Mouse (Mus musculus) adrenal gland, postnatal 10 days (tissue): Measurements from ENCODE around the gene Itgal. TPM values are rescaled to one million over a fixed set of nuclear protein-coding genes. Genes with fewer than 3 reads are reported as not detected.
"Not testable (repeated sequence)": the region's sequence is repeated elsewhere in the genome, so short reads cannot be mapped to it uniquely, and the experiment has no call there.

Source experiments
- DNase-seq: peaks from one replicate; pipeline ENCODE4 v3.0.0; 2021; ENCODE audit warnings: mixed read lengths
- total RNA-seq, 2 experiments: library from RNA; stranded (reverse); gene quantifications; 2 replicates each; pipeline ENCODE4 v1.2.3; 2021

Gene Itgal
- total RNA-seq, 2 experiments from 2014 or later, result 4.7 to 5.0 TPM

GRCm38 (mm10) chr7:127280092-127280491 is 16.0 kb upstream of the Itgal start:
- DNase-seq, result no peak

- no peak for DNase-seq
Observed at GRCm38 (mm10) chr7:127281114-127281513, 14.9 kb upstream of the Itgal start.

- no peak for DNase-seq
Observed at GRCm38 (mm10) chr7:127282190-127282589, 13.9 kb upstream of the Itgal start.

GRCm38 (mm10) chr7:127285154-127285553 is 10.9 kb upstream of the Itgal start:
- DNase-seq, result no peak

- no peak for DNase-seq
Observed at GRCm38 (mm10) chr7:127287940-127288339, 8.1 kb upstream of the Itgal start.

GRCm38 (mm10) chr7:127289306-127289705 is 6.8 kb upstream of the Itgal start:
- DNase-seq, result no peak

GRCm38 (mm10) chr7:127290142-127290541 is 5.9 kb upstream of the Itgal start:
- no peak for DNase-seq

- no peak for DNase-seq
Observed at GRCm38 (mm10) chr7:127296786-127297555, 911 bp downstream of the Itgal start.

GRCm38 (mm10) chr7:127297586-127298193 is 1.6 kb downstream of the Itgal start:
- no peak for DNase-seq

- DNase-seq, result peak; percentile 11
Observed at GRCm38 (mm10) chr7:127308431-127308830, 12.4 kb downstream of the Itgal start.

- DNase-seq, result peak; percentile 68
Observed at GRCm38 (mm10) chr7:127308887-127309286, 12.8 kb downstream of the Itgal start.

- DNase-seq, result no peak
Observed at GRCm38 (mm10) chr7:127309951-127310350, 13.9 kb downstream of the Itgal start.

GRCm38 (mm10) chr7:127313912-127314311 is 17.9 kb downstream of the Itgal start:
- no peak for DNase-seq

- no peak for DNase-seq
Observed at GRCm38 (mm10) chr7:127321106-127321505, 25.0 kb downstream of the Itgal start.

- peak; percentile 44 for DNase-seq
Observed at GRCm38 (mm10) chr7:127322085-127322484, 26.0 kb downstream of the Itgal start.

- no peak for DNase-seq
Observed at GRCm38 (mm10) chr7:127324944-127325343, 28.9 kb downstream of the Itgal start.

- no peak for DNase-seq
Observed at GRCm38 (mm10) chr7:127325550-127325949, 29.5 kb downstream of the Itgal start.

- DNase-seq, result no peak
Observed at GRCm38 (mm10) chr7:127326685-127327084, 30.6 kb downstream of the Itgal start.

GRCm38 (mm10) chr7:127333240-127333639 is 37.2 kb downstream of the Itgal start:
- DNase-seq, result no peak

GRCm38 (mm10) chr7:127335604-127336003 is 39.5 kb downstream of the Itgal start:
- no peak for DNase-seq

- peak; percentile 25 for DNase-seq
Observed at GRCm38 (mm10) chr7:127337636-127338035, 41.6 kb downstream of the Itgal start.

GRCm38 (mm10) chr7:127341356-127341755 is 45.3 kb downstream of the Itgal start:
- DNase-seq, result no peak

- not testable (repeated sequence) for DNase-seq
Observed at GRCm38 (mm10) chr7:127341861-127342260, 45.8 kb downstream of the Itgal start.

- no peak for DNase-seq
Observed at GRCm38 (mm10) chr7:127342332-127342731, 46.3 kb downstream of the Itgal start.
